Mouse (Mus musculus) frontal cortex, postnatal 25 days (tissue): Measurements from ENCODE around the gene Ube2ql1.
A peak's percentile ranks its signal among the peaks of the same experiment; 100 is the strongest.

Experiments used
- DNase-seq, 2 experiments: peaks; one replicate each; pipeline ENCODE4 v3.0.0; 2022; ENCODE audit warnings: low spot score in 2 of 2

Ube2ql1 gene

GRCm38 (mm10) chr13:69739759-69740135, at the start of gene Ube2ql1:
Ube2ql1 (minus strand) TSS chr13:69739889.
- DNase-seq: peak; percentile 74 to 91

DNA sequence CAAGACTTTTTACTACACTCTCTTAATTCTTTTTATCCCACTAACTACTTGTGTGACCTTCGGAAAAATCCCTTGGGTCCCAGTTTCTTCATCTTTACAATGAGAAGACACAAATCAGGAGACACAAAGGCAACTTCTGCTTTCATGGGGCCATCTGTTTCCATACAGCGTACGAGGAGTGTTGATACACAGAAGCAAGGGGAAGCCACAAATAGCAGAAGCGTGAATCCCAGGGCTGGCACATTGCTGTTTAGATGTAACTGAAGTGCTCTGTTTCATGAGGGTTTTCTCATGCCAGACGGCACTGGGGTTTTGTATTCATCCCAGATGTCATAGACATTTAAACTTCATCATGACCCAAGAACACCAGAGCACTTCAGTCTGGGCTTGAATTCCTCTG, 49.0 kb upstream of the Ube2ql1 start:
- no peak for DNase-seq

- peak; percentile 40 to 64 for DNase-seq
These were observed 38.5 kb upstream of the Ube2ql1 start for GRCm38 (mm10) chr13:69778221-69778620.

GRCm38 (mm10) chr13:69772358-69772757, 32.7 kb upstream of the Ube2ql1 start:
- no peak for DNase-seq

- no peak for DNase-seq
These were observed 31.1 kb upstream of the Ube2ql1 start for GRCm38 (mm10) chr13:69770538-69771456.

DNA sequence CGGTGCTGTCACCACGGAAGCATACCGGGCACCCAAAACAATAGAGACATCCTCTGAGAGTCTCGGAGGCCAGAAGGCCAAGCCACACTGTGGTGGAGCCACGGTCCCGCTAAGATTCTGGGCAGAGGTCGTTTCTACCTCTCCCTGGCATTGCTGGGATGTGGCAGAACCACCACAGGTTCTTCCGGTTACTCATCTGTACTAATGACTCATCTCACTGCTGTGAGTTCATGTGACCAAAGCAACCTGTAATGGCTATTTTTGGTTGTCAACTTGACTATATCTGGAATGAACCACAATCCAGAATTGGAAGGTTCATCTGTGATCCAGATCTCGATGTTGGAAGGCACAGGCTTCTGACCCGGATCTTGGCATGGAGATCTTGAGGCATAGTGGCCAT, 28.5 kb upstream of the Ube2ql1 start:
- no peak for DNase-seq

GRCm38 (mm10) chr13:69764646-69765045, 25.0 kb upstream of the Ube2ql1 start:
- no peak for DNase-seq

DNA sequence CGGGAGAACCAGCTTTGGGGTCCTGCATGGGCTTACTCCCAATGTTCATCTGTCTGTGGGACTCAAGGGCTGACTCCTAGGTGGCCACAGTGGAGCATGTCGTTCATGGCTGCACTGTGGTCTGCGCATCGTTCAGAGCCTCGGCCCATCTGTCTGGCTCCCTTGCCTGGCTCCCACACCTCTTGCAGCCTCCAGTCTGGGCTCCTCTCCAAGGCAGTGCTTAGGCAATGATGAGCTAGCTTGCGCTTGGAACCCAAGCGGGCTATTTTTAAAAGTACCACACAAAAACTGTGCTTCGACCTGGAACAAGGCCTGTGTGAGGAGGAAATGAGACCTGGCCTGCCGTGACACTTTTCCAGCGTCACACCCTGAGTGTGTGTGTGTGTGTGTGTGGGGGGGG, 21.7 kb upstream of the Ube2ql1 start:
- DNase-seq: peak; percentile 35 to 61

DNA sequence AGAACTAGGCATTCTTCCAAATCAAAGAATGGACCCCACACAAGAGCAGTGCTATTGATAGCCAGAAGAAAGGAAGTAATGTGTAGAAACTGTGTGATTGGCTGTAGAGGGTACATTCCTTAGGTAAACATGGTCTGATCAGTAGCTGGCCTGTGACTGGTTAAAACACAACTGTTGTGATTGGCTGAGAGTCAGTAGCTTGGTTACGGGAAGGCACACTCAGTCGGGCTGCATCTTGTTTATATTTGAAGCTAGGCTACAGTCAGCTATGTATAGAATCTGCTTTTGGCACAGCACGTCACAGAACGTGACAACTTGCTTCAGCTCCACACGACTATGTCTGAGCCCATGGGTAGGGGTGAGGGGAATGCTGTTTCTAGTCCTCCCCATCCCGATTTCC, 19.3 kb upstream of the Ube2ql1 start:
- no peak for DNase-seq

DNA sequence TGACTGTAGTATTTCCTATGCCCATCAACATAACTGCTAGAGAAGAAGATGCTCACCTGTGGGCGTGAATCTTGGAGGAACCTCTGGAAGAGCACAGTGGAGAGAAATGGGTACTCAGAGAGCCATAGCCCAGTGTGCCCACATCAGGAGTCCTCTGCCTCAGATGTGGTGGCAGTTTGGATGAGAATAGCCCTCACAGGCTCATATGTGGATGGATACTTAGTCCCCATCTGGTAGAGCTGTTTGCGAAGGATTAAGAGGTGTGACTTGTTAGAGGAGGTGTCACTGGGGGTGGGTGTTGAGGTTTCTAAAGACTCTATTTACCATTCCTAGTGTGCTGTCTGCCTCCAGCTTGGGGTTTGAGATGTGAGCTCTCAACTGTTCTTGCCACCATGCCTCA, 13.2 kb upstream of the Ube2ql1 start:
- DNase-seq: no peak

DNA sequence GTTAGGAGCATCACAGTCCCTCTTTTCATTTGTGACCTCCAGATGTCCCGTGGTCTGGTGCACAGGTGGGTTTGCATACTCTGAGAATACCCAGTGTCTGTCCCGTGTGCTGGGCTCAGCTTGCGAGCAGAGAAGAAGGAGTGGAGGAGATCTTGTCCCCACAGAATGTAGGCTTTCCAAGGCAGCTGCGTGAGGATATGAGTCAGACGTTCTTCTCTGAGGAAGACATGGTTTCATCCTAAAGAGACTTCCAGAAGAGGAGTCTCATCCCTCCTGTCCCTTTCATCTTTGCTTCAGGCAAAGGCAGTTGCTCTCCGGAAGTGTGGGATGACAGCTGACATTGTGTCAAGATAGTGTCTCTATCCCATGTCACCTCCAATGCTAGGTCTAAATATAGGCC, 11.8 kb upstream of the Ube2ql1 start:
- no peak for DNase-seq

- no peak for DNase-seq
These were observed 9.1 kb upstream of the Ube2ql1 start for GRCm38 (mm10) chr13:69748756-69749155.

DNA sequence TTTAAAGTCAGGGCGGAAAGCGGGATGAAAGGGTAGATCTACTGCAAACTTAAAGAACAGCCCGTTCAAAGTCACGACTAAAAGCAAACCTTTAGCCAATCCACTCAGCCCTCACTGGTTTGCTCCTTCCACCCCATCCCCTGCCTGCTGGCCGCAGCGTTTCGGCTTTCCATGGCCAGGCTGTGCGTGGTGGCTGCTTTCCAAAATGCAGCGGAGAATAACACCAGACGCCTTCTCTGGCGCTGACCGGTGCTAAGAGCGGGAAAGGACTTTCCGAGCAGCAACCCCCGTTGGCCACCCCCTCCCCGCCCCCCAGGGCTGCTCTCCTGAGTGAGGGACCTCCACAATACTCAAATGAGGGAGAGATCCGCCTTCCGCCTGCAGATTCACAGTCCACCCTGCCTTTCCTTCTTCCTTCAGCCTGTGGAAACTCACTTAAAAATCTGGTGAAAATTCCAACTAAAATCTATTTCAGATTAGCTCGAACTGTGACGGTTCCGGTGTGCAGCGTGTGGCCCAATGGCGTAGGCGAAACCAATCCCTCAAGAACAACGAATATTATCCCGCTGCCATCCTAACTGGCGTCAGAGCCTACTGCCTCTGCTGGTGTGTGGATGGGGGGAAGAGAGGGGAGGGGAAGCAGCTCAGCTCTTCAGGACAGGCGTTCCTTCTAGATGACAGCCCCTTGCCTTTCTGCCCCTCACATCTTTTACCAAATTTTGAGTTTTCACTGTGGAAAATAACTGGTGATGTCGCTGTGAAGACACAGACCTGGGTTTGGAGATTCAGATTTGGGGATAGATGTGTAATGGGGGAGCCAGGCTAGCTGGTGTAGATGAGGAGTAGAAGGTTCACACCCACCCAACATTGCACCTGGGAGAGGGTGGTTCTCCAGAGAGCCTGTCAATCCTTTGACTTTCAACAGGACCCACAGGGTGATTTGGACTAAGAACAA, 919 bp upstream of the Ube2ql1 start:
- peak in 1 of 2 experiments; percentile 43 for DNase-seq

GRCm38 (mm10) chr13:69739091-69739758, 464 bp downstream of the Ube2ql1 start:
- peak in 1 of 2 experiments; percentile 35 for DNase-seq

DNA sequence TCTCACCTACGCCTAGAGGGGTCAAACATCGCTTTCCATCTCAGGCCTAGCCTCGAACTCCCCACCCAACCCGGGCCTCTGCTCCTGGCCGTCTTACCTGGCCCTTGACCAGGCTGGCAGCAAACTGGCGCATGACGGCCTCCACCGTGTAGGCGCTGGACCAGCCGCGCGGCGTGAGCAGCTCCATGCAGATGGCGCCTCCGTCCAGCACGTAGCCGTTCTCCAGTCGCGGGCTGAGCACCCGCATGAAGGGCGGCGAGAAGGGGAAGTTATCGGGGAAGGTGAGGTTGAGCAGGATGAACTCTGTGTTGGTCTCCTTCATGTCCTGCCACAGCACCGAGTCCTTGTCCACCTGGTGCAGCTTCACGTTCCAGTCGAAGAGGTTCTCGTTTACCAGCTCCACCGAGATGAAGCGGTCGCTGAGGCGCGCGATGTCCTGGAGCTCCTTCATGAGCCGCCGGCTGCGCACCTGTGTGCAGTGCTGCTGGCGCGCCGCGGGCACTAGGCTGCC, 1.2 kb downstream of the Ube2ql1 start:
- DNase-seq: no peak

GRCm38 (mm10) chr13:69737444-69738185, 2.1 kb downstream of the Ube2ql1 start:
- DNase-seq: no peak

- DNase-seq: no peak
These were observed 7.1 kb downstream of the Ube2ql1 start for GRCm38 (mm10) chr13:69732636-69733035.

DNA sequence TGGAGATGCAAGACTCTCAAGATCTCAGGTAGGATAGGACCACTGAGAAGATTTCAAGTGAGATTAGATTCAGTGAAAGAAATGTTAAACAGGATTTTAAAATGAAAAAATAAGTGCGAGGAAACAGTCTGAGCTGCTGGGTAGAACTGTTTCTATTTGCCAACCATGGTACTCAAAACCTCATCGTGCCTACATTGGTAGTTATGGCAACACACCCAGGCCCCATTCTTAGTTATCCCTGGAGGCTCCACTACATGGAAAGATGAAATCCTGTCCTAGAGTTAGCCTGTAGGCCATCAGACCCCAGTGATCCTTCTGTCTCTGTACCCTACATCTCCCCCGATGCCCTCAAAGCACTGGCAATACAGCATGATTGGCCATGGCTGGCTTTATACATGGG, 14.3 kb downstream of the Ube2ql1 start:
- DNase-seq: no peak

- DNase-seq: no peak
These were observed 18.5 kb downstream of the Ube2ql1 start for GRCm38 (mm10) chr13:69721141-69721540.

- DNase-seq: no peak
These were observed 21.7 kb downstream of the Ube2ql1 start for GRCm38 (mm10) chr13:69717860-69718598.
